Mouse (Mus musculus): ENCODE data around the gene Slc9a3r2. TPM values are rescaled to one million over a fixed set of nuclear protein-coding genes. Genes with fewer than 3 reads are reported as not detected.
"Not testable (repeated sequence)": the region's sequence is repeated elsewhere in the genome, so short reads cannot be mapped to it uniquely, and the experiment has no call there.

Slc9a3r2 gene
- polyA plus RNA-seq, 1 experiment from 2014 or later, result 44.9 TPM

GRCm38 (mm10) chr17:24672141-24672540, 22.0 kb upstream of the Slc9a3r2 start:
- WGBS, result 21% methylated on average over 5 of the region's 5 CpGs
- Histone ChIP-seq H3K4me1 (ENCODE audit: control insufficient read depth, insufficient read depth, low read length) (peaks cover 29% of the 10 kb centered on the region), H3K9ac (replicated peaks; ENCODE audit: low read depth, low read length) (no peak overlapping the region), H3K27me3 (ENCODE audit: control insufficient read depth, insufficient read depth, low read length) (no peaks in the 10 kb centered on the region), H3K9me3 (ENCODE audit: control insufficient read depth, low read depth, low read length) (no peaks in the 10 kb centered on the region), H3K4me2 (replicated peaks; ENCODE audit: low read depth, low read length) (peak overlapping the region; percentile 17; the same call in 1 of the 2 replicates), H3K27ac (ENCODE audit: low read length) (no peak overlapping the region), H3K4me3 (ENCODE audit: low read depth, low read length) (no peak overlapping the region), H3K36me3 (ENCODE audit: control insufficient read depth, insufficient read depth, low read length) (peaks cover 3% of the 10 kb centered on the region)
- no peak for ATAC-seq (ENCODE audit: insufficient number of reproducible peaks, insufficient read depth, low FRiP score, low read depth)

GRCm38 (mm10) chr17:24671346-24671745, 21.2 kb upstream of the Slc9a3r2 start:
- no peak overlapping the region for H3K9ac ChIP-seq (replicated peaks; ENCODE audit: low read depth, low read length)
- WGBS, result 61% methylated on average over 5 of the region's 5 CpGs
- peak overlapping the region; percentile 69; the same call in 1 of the 2 replicates for H3K4me2 ChIP-seq (replicated peaks; ENCODE audit: low read depth, low read length)
- no peak overlapping the region for H3K27ac ChIP-seq (ENCODE audit: low read length)
- peak overlapping the region; percentile 91; the same call in 1 of the 2 replicates for H3K4me3 ChIP-seq (ENCODE audit: low read depth, low read length)
- no peaks in the 10 kb centered on the region for H3K36me3 ChIP-seq (ENCODE audit: control insufficient read depth, insufficient read depth, low read length)
- ATAC-seq (ENCODE audit: insufficient number of reproducible peaks, insufficient read depth, low FRiP score, low read depth), result no peak
- H3K4me1 ChIP-seq (ENCODE audit: control insufficient read depth, insufficient read depth, low read length), result peaks cover 29% of the 10 kb centered on the region
- H3K27me3 ChIP-seq (ENCODE audit: control insufficient read depth, insufficient read depth, low read length), result no peaks in the 10 kb centered on the region
- H3K9me3 ChIP-seq (ENCODE audit: control insufficient read depth, low read depth, low read length), result no peaks in the 10 kb centered on the region

GRCm38 (mm10) chr17:24670246-24670844, 20.2 kb upstream of the Slc9a3r2 start:
- Histone ChIP-seq H3K9me3 (ENCODE audit: control insufficient read depth, low read depth, low read length) (no peaks in the 10 kb centered on the region), H3K9ac (replicated peaks; ENCODE audit: low read depth, low read length) (peak overlapping the region; percentile 95), H3K4me3 (ENCODE audit: low read depth, low read length) (peak overlapping the region; percentile 91), H3K27me3 (ENCODE audit: control insufficient read depth, insufficient read depth, low read length) (no peaks in the 10 kb centered on the region), H3K4me2 (replicated peaks; ENCODE audit: low read depth, low read length) (peak overlapping the region; percentile 69), H3K4me1 (ENCODE audit: control insufficient read depth, insufficient read depth, low read length) (peaks cover 29% of the 10 kb centered on the region), H3K27ac (ENCODE audit: low read length) (peak overlapping the region; percentile 74; the same call in 1 of the 2 replicates), H3K36me3 (ENCODE audit: control insufficient read depth, insufficient read depth, low read length) (no peaks in the 10 kb centered on the region)
- 9% methylated on average over 8 of the region's 8 CpGs for WGBS
- ATAC-seq (ENCODE audit: insufficient number of reproducible peaks, insufficient read depth, low FRiP score, low read depth), result no peak

- WGBS, result under 1% methylated on average over 73 of the region's 80 CpGs
- H3K4me1 ChIP-seq (ENCODE audit: control insufficient read depth, insufficient read depth, low read length), result peaks cover 29% of the 10 kb centered on the region
- no peaks in the 10 kb centered on the region for H3K36me3 ChIP-seq (ENCODE audit: control insufficient read depth, insufficient read depth, low read length)
- peak; percentile 98 for ATAC-seq (ENCODE audit: insufficient number of reproducible peaks, insufficient read depth, low FRiP score, low read depth)
- H3K9ac ChIP-seq (replicated peaks; ENCODE audit: low read depth, low read length), result peak within 1 kb of the TSS; percentile 95
- H3K27me3 ChIP-seq (ENCODE audit: control insufficient read depth, insufficient read depth, low read length), result no peaks in the 10 kb centered on the region
- no peaks in the 10 kb centered on the region for H3K9me3 ChIP-seq (ENCODE audit: control insufficient read depth, low read depth, low read length)
- H3K27ac ChIP-seq (ENCODE audit: low read length), result peak within 1 kb of the TSS; percentile 74
- H3K4me3 ChIP-seq (ENCODE audit: low read depth, low read length), result peak within 1 kb of the TSS; percentile 91
- peak within 1 kb of the TSS; percentile 69 for H3K4me2 ChIP-seq (replicated peaks; ENCODE audit: low read depth, low read length)
Observed at GRCm38 (mm10) chr17:24669545-24670245, 19.6 kb upstream of the Slc9a3r2 start, which contains the start of gene Zfp598. Zfp598 (plus strand) TSS chr17:24669687.

- not testable (repeated sequence) for H3K27me3 ChIP-seq (ENCODE audit: control insufficient read depth, insufficient read depth, low read length); H3K9me3 ChIP-seq (ENCODE audit: control insufficient read depth, low read depth, low read length); H3K36me3 ChIP-seq (ENCODE audit: control insufficient read depth, insufficient read depth, low read length); ATAC-seq (ENCODE audit: insufficient number of reproducible peaks, insufficient read depth, low FRiP score, low read depth)
- H3K27ac ChIP-seq (ENCODE audit: low read length), result peak overlapping the region; percentile 74; the same call in 1 of the 2 replicates
- H3K4me3 ChIP-seq (ENCODE audit: low read depth, low read length), result peak overlapping the region; percentile 91
- 0 out of 2 replicates have a peak overlapping the region, but pooled peaks have one; percentile 95 for H3K9ac ChIP-seq (replicated peaks; ENCODE audit: low read depth, low read length)
- H3K4me2 ChIP-seq (replicated peaks; ENCODE audit: low read depth, low read length), result peak overlapping the region; percentile 69
- WGBS, result 7% methylated on average over 15 of the region's 15 CpGs
- peaks cover 29% of the 10 kb centered on the region for H3K4me1 ChIP-seq (ENCODE audit: control insufficient read depth, insufficient read depth, low read length)
Observed at GRCm38 (mm10) chr17:24669214-24669544, 19.1 kb upstream of the Slc9a3r2 start.

GRCm38 (mm10) chr17:24667416-24667815, 17.3 kb upstream of the Slc9a3r2 start:
- 21% methylated on average over 6 of the region's 6 CpGs for WGBS
- no peak overlapping the region for H3K27ac ChIP-seq (ENCODE audit: low read length)
- H3K9ac ChIP-seq (replicated peaks; ENCODE audit: low read depth, low read length), result no peak overlapping the region
- H3K9me3 ChIP-seq (ENCODE audit: control insufficient read depth, low read depth, low read length), result no peaks in the 10 kb centered on the region
- H3K36me3 ChIP-seq (ENCODE audit: control insufficient read depth, insufficient read depth, low read length), result no peaks in the 10 kb centered on the region
- no peaks in the 10 kb centered on the region for H3K27me3 ChIP-seq (ENCODE audit: control insufficient read depth, insufficient read depth, low read length)
- no peak overlapping the region for H3K4me2 ChIP-seq (replicated peaks; ENCODE audit: low read depth, low read length)
- peaks cover 27% of the 10 kb centered on the region for H3K4me1 ChIP-seq (ENCODE audit: control insufficient read depth, insufficient read depth, low read length)
- no peak overlapping the region for H3K4me3 ChIP-seq (ENCODE audit: low read depth, low read length)
- ATAC-seq (ENCODE audit: insufficient number of reproducible peaks, insufficient read depth, low FRiP score, low read depth), result peak; percentile 33; the same call in 1 of the 2 replicates

- not testable (repeated sequence) for H3K4me2 ChIP-seq (replicated peaks; ENCODE audit: low read depth, low read length); H3K27ac ChIP-seq (ENCODE audit: low read length); H3K36me3 ChIP-seq (ENCODE audit: control insufficient read depth, insufficient read depth, low read length); H3K9ac ChIP-seq (replicated peaks; ENCODE audit: low read depth, low read length); H3K27me3 ChIP-seq (ENCODE audit: control insufficient read depth, insufficient read depth, low read length); H3K4me3 ChIP-seq (ENCODE audit: low read depth, low read length); H3K9me3 ChIP-seq (ENCODE audit: control insufficient read depth, low read depth, low read length); ATAC-seq (ENCODE audit: insufficient number of reproducible peaks, insufficient read depth, low FRiP score, low read depth)
- peaks cover 23% of the 10 kb centered on the region for H3K4me1 ChIP-seq (ENCODE audit: control insufficient read depth, insufficient read depth, low read length)
- 66% methylated on average over 7 of the region's 7 CpGs for WGBS
Observed at GRCm38 (mm10) chr17:24667011-24667410, 16.9 kb upstream of the Slc9a3r2 start.

- peak; percentile 53; the same call in 1 of the 2 replicates for ATAC-seq (ENCODE audit: insufficient number of reproducible peaks, insufficient read depth, low FRiP score, low read depth)
Observed at GRCm38 (mm10) chr17:24658017-24658758, 8.1 kb upstream of the Slc9a3r2 start, which contains the start of gene Npw. Npw (minus strand) TSS chr17:24658457.

More at GRCm38 (mm10) chr17:24658017-24658758, 8.1 kb upstream of the Slc9a3r2 start, which contains the start of gene Npw:
- H3K9me3 ChIP-seq (ENCODE audit: control insufficient read depth, low read depth, low read length), result no peaks in the 10 kb centered on the region
- H3K27ac ChIP-seq (ENCODE audit: low read length), result no peak within 1 kb of the TSS
- no peaks in the 10 kb centered on the region for H3K36me3 ChIP-seq (ENCODE audit: control insufficient read depth, insufficient read depth, low read length)
- WGBS, result 2% methylated on average over 47 of the region's 47 CpGs
- peak within 1 kb of the TSS; percentile 38 for H3K4me3 ChIP-seq (ENCODE audit: low read depth, low read length)
- H3K27me3 ChIP-seq (ENCODE audit: control insufficient read depth, insufficient read depth, low read length), result peaks cover 5% of the 10 kb centered on the region; the same call in 1 of the 2 replicates
- peak within 1 kb of the TSS; percentile 33; the same call in 1 of the 2 replicates for H3K9ac ChIP-seq (replicated peaks; ENCODE audit: low read depth, low read length)
- H3K4me1 ChIP-seq (ENCODE audit: control insufficient read depth, insufficient read depth, low read length), result peaks cover 7% of the 10 kb centered on the region; the same call in 1 of the 2 replicates
- H3K4me2 ChIP-seq (replicated peaks; ENCODE audit: low read depth, low read length), result peak within 1 kb of the TSS; percentile 93

Measured in stomach, embryonic 14.5 days (tissue).